Mouse (Mus musculus) heart, embryonic 15.5 days (tissue): ENCODE data around the gene Twnk. TPM values are rescaled to one million over a fixed set of nuclear protein-coding genes. Genes with fewer than 3 reads are reported as not detected.

Experiments used
- ATAC-seq: fragments of 200-750 bp; cut with Nextera tagmentation; replicated peaks from 2 replicates; pipeline ENCODE4 v1.8.0; 2017; ENCODE audit warnings: low read depth, moderate TSS enrichment; ENCODE audit not compliant: insufficient number of reproducible peaks, insufficient read depth, low FRiP score
- H3K27ac ChIP-seq: fragments of 300-500 bp; sonication (generic); 2 replicates; pipeline ENCODE4 v1.5.1; 2015; ENCODE audit warnings: mild to moderate bottlenecking, inconsistent platforms
- H3K27me3 ChIP-seq: fragments of 300-500 bp; sonication (generic); 2 replicates; pipeline ENCODE4 v1.6.1; 2015; ENCODE audit warnings: inconsistent platforms
- H3K36me3 ChIP-seq: fragments of 300-500 bp; sonication (generic); 2 replicates; pipeline ENCODE4 v1.6.1; 2015; ENCODE audit warnings: mild to moderate bottlenecking, inconsistent platforms
- H3K4me1 ChIP-seq: fragments of 300-500 bp; sonication (generic); replicated peaks from 2 replicates; pipeline ENCODE4 v1.6.1; 2015; ENCODE audit warnings: inconsistent platforms
- H3K4me2 ChIP-seq: fragments of 300-500 bp; sonication (generic); 2 replicates; pipeline ENCODE4 v1.6.1; 2015; ENCODE audit warnings: inconsistent platforms, mild to moderate bottlenecking, moderate library complexity
- H3K4me3 ChIP-seq: fragments of 300-500 bp; sonication (generic); 2 replicates; pipeline ENCODE4 v1.5.1; 2015; ENCODE audit warnings: mild to moderate bottlenecking, inconsistent platforms
- H3K9ac ChIP-seq: fragments of 300-500 bp; sonication (generic); 2 replicates; pipeline ENCODE4 v1.6.1; 2015; ENCODE audit warnings: mild to moderate bottlenecking, inconsistent platforms
- H3K9me3 ChIP-seq: fragments of 300-500 bp; sonication (generic); replicated peaks from 2 replicates; pipeline ENCODE4 v1.6.1; 2016; ENCODE audit warnings: inconsistent platforms
- WGBS: fragments of 180-500 bp; shearing (Covaris S2); methylation state at CpG from one replicate; pipeline ENCODE4 v1.1.7; 2015; ENCODE audit warnings: mixed read lengths; 5-methylcytosine and 5-hydroxymethylcytosine counted together
- polyA plus RNA-seq: library from polyadenylated mRNA; unstranded; fragments of >200 nt; fragmentation: Nextera tagmentation; extraction: Ambion mirVana; gene quantifications from 2 replicates; pipeline ENCODE4 v1.2.1, GENCODE M21; 2015

The Twnk gene
- polyA plus RNA-seq, 1 experiment from 2014 or later: 19.4 TPM

DNA sequence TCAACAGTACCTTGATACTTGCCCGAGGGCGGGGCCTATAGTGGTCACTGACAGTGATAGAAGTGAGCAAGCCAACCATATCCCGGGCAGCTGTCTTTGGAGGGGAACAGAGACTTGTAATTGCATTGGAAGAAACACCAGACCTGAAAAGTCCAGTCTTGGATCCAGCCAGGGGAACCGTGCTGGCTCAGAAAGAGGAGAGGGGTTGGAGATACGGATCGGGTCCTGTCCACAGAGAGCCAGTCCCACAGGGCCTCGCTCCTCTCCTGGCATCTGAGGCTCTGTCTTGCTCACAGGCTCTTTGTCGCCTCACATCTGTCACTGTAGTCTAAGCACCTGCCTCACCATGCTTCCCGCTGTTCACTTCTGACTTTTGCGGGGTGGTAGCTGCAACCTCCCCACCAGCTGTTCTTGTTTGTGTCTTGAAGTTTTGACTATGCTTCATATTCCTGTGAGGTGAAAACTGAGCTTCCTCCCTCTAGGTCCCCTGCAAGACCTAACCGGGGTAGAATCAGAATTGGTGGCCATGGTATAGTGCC is 39.0 kb downstream of the Twnk start:
- H3K27me3 ChIP-seq: peaks cover 65% of the 10 kb centered on the region
- no peak for ATAC-seq
- WGBS: 68% methylated on average over 11 of the region's 11 CpGs
- no peak overlapping the region for H3K4me3 ChIP-seq
- H3K4me1 ChIP-seq: peaks cover 25% of the 10 kb centered on the region
- H3K9me3 ChIP-seq: no peaks in the 10 kb centered on the region
- no peak overlapping the region for H3K9ac ChIP-seq
- no peak overlapping the region for H3K27ac ChIP-seq
- no peak overlapping the region for H3K4me2 ChIP-seq
- H3K36me3 ChIP-seq: no peaks in the 10 kb centered on the region

DNA sequence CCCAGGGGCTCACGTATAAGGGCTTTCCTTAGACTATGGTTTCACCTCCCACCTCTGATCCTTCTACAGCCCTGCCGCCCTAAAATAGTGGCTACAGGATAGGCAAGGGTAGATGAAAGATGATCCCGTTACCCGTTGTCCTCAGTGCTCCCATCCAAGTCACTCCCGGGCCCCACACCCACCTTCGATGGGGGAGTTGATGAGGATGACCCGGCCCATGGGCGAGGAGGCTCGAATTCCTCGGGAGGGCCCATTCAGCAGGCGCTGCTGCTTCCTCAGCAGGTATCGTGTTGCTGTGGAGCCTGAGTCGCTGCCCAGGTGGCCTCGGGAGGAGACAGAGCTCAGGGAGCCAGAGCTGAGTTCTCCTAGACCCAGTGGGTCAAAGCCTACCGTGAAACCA is 39.8 kb downstream of the Twnk start:
- Histone ChIP-seq H3K36me3 (no peaks in the 10 kb centered on the region), H3K27ac (no peak overlapping the region), H3K4me3 (no peak overlapping the region), H3K9ac (no peak overlapping the region), H3K4me2 (no peak overlapping the region), H3K9me3 (no peaks in the 10 kb centered on the region), H3K27me3 (peaks cover 57% of the 10 kb centered on the region), H3K4me1 (peaks cover 26% of the 10 kb centered on the region)
- no peak for ATAC-seq
- WGBS: 35% methylated on average over 15 of the region's 15 CpGs

DNA sequence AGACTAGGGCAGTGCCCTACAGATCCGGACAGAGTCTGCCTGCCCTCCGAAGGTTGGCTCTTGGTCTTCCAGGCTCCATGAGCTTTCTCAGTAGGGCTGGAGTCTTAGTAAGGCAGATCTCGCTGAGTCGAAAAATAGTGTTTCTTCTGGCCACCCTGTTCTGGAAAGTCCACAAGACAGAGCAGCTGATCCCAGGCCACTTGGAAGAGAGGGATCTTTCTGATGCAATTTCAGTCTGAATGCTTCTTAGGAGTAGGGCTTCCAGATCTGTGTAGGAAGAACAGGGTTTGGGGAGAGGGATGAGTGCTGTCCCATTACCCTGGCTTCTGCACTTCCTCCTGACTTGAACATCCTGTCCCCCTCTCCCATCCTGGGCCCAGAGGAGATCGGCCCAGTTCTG is 40.2 kb downstream of the Twnk start, which contains the start of gene Pdzd7:
TSS of gene Pdzd7 (minus strand) at position 67 of the 400 bp plus-strand sequence.
- H3K4me2 ChIP-seq: peak within 1 kb of the TSS; percentile 90
- WGBS: 78% methylated on average over 5 of the region's 5 CpGs
- no peak within 1 kb of the TSS for H3K27ac ChIP-seq
- H3K9ac ChIP-seq: peak within 1 kb of the TSS; percentile 69
- H3K4me3 ChIP-seq: peak within 1 kb of the TSS; percentile 63
- H3K27me3 ChIP-seq: peaks cover 53% of the 10 kb centered on the region
- H3K4me1 ChIP-seq: peaks cover 26% of the 10 kb centered on the region
- H3K36me3 ChIP-seq: no peaks in the 10 kb centered on the region
- no peaks in the 10 kb centered on the region for H3K9me3 ChIP-seq
- ATAC-seq: no peak

DNA sequence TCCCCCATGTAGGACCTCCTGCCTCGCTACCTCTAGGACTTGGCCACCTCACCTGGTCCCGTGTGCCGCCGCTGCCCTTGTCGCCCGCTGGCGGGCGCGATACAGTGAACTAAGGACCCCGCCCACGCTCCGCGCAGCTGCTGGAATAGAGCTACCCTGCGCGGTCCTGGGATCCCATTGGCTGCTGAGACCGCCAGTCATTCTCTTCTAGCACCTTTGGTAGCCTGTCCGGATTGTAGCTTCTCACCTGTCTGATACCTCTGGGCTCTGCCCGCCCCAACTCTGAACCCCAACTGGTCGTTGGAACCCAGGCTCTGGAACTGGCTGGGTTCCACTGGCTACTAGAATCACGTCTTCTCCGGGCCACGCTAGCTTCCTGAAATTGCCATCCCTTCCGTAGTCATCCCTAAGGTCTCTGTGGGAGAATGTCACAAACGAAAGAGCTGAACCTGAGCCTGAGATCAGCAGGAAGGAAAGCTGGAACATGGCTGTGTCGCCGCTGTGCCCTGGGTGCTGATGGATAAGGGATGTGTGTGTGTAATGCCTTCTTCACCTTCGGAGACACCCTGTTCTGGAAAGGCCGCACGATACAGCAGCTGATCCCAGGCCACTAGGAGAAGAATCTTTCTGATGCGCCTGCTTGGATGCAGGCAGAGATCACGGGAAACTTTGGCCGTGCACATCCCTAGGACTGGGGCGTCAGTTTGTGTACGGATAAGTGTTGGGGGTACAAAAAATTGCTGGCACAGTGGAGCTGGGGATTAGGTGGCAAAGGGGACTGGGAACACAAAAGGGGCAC is 41.3 kb downstream of the Twnk start:
- Histone ChIP-seq H3K27me3 (peaks cover 44% of the 10 kb centered on the region), H3K9ac (peak overlapping the region; percentile 69), H3K4me3 (peak overlapping the region; percentile 63), H3K9me3 (no peaks in the 10 kb centered on the region), H3K27ac (peak overlapping the region; percentile 93), H3K4me2 (peak overlapping the region; percentile 90), H3K36me3 (no peaks in the 10 kb centered on the region), H3K4me1 (peaks cover 26% of the 10 kb centered on the region)
- ATAC-seq: peak; percentile 33; the same call in 1 of the 2 replicates
- WGBS: 2% methylated on average over 34 of the region's 34 CpGs

DNA sequence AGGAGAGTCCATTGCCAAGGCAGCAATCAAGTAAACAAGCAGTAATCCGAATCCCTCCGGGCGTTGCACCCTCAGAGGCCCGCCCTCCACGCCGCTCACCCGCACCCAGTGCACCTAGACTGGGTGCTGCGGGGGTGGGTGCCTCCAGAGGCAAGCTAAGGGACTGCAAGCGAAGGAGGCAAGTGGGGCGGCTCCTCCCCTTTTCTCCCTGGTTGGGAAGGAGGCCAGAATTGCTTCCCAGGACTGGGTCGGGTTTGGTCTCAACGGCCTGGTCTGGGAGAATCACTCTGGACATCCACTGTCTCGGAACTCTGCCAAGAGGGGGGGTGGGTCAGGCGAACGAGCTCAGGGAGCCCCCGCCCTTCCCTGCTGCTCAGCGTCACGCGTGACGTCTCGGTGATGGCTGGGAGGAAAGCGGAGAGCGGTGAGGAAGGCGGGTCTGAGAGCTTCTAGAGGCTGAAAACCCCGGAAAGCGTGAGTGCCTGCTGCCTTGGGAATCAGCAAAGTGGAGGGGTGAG is 42.0 kb downstream of the Twnk start, which contains the start of gene Sfxn3:
TSS of gene Sfxn3 (plus strand) at position 87 of the 518 bp plus-strand sequence.
- Histone ChIP-seq H3K9me3 (no peaks in the 10 kb centered on the region), H3K4me1 (peaks cover 26% of the 10 kb centered on the region), H3K4me2 (peak within 1 kb of the TSS; percentile 90), H3K9ac (peak within 1 kb of the TSS; percentile 69), H3K27me3 (peaks cover 36% of the 10 kb centered on the region), H3K4me3 (peak within 1 kb of the TSS; percentile 63), H3K27ac (peak within 1 kb of the TSS; percentile 93), H3K36me3 (peaks cover 1% of the 10 kb centered on the region; the same call in 1 of the 2 replicates)
- peak; percentile 75 for ATAC-seq
- WGBS: under 1% methylated on average over 26 of the region's 26 CpGs

DNA sequence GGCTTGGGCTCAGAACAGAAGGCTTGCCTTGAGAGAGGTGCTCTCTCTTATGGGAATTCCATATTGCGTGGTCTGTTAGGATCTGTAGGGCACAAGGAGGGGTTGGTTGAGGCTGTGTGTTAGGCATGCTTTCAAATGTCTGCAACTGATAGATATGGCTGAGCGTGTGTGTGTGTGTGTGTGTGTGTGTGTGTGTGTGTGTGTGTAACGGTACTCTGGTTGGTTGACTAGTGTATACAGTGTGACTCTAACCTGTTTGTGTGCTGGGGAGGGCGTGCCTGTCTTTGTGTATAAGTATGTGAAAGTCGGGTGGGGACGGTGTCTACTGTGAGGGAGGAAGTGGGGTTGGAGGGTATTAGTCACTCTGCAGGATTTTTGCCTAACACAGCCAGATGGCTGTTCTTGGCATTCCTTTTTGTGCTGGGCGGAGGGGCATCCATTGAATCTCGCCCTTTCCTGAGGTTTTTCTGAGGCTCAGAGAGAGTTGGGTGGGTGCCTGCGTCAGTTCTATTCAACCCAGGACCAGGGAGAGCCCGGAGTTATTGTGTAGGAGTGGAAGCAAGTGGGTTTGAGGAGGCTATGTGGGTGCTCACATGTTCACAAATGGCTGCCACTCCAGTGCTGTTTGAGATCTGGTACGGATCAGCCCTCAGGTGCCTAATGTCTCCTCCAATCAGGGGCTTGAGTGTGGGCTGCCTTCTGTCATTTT is 42.6 kb downstream of the Twnk start:
- WGBS: 26% methylated on average over 11 of the region's 11 CpGs
- Histone ChIP-seq H3K9me3 (no peaks in the 10 kb centered on the region), H3K4me1 (peaks cover 26% of the 10 kb centered on the region), H3K9ac (peak overlapping the region; percentile 69), H3K27ac (peak overlapping the region; percentile 93), H3K27me3 (peaks cover 32% of the 10 kb centered on the region), H3K36me3 (peaks cover 4% of the 10 kb centered on the region; the same call in 1 of the 2 replicates), H3K4me3 (peak overlapping the region; percentile 63), H3K4me2 (peak overlapping the region; percentile 90)
- ATAC-seq: peak; percentile 58

DNA sequence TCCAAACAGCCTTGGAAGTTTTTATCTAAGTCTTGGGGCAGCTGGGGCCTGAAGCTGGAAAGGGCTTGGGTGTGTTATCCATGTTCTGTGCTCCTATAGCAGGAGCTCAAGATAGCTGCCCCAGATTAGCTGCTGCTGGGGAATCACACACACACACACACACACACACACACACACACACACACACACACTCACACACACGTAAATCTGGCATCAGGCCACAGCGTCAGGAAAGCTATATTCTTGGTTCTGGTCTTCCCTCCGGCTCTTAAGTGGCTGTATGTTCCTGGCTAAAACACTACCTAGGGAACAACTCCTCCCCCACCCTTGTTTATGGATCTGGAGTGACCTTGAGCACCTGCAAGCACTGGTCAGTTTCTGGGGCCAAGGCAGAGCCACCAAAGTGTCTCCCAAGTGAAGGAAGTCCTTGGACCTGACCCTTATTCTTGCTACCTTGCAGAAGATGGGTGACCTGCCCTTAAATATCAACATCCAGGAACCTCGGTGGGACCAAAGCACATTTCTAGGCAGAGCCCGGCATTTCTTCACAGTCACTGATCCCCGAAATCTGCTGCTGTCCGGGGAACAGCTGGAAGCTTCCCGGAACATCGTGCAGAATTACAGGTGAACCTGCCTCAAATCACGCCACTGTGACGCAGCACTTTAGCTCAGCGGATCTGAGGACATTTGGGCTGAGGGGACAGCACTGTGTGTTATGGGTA is 43.3 kb downstream of the Twnk start:
- Histone ChIP-seq H3K4me2 (peak overlapping the region; percentile 90), H3K4me3 (peak overlapping the region; percentile 63), H3K4me1 (peaks cover 26% of the 10 kb centered on the region), H3K27me3 (peaks cover 24% of the 10 kb centered on the region), H3K27ac (peak overlapping the region; percentile 93), H3K9ac (peak overlapping the region; percentile 69), H3K9me3 (no peaks in the 10 kb centered on the region), H3K36me3 (peaks cover 8% of the 10 kb centered on the region; the same call in 1 of the 2 replicates)
- ATAC-seq: no peak
- WGBS: 78% methylated on average over 12 of the region's 12 CpGs

DNA sequence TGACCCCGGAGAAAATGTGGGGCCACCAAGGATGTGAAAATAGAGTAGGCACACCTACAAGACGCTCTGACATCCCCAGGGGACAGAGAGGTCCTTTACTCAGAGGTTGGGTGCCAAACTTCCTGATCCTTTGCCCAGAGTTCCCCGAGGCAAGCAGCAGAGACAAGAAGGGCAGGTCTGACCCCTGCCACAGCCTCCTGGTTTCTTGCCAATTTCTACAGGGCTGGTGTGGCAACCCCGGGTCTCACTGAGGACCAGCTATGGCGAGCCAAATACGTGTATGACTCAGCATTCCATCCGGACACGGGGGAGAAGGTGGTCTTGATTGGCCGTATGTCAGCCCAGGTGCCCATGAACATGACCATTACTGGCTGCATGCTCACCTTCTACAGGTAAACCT is 44.1 kb downstream of the Twnk start:
- no peak overlapping the region for H3K4me2 ChIP-seq
- ATAC-seq: no peak
- H3K27me3 ChIP-seq: peaks cover 17% of the 10 kb centered on the region
- WGBS: 74% methylated on average over 9 of the region's 9 CpGs
- H3K36me3 ChIP-seq: peaks cover 8% of the 10 kb centered on the region; the same call in 1 of the 2 replicates
- peaks cover 26% of the 10 kb centered on the region for H3K4me1 ChIP-seq
- H3K9me3 ChIP-seq: no peaks in the 10 kb centered on the region
- no peak overlapping the region for H3K27ac ChIP-seq
- no peak overlapping the region for H3K4me3 ChIP-seq
- no peak overlapping the region for H3K9ac ChIP-seq

DNA sequence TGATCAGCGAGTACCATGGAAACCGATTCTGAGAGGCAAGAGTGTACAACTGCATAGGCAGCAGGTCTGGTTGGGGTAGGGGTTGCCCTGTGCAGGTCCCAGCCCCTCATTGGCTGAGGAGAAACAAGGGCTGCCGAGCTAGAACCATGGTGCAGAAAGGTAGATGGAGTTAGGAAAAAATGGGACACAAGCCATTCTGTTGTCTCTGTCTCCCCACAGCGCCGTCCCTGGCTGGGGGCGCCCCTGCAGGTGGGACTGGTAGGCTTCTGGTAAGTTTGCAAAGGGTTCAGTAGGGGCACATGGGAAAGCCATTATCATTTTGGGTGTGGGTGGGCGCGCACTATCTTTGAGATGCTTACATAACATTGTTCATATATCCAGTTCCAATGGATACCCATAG is 48.0 kb downstream of the Twnk start:
- no peak overlapping the region for H3K4me2 ChIP-seq
- H3K9me3 ChIP-seq: no peaks in the 10 kb centered on the region
- H3K27ac ChIP-seq: no peak overlapping the region
- H3K4me3 ChIP-seq: no peak overlapping the region
- peaks cover 13% of the 10 kb centered on the region; the same call in 1 of the 2 replicates for H3K36me3 ChIP-seq
- WGBS: 89% methylated on average over 8 of the region's 8 CpGs
- H3K27me3 ChIP-seq: no peaks in the 10 kb centered on the region
- H3K9ac ChIP-seq: no peak overlapping the region
- peaks cover 24% of the 10 kb centered on the region for H3K4me1 ChIP-seq
- ATAC-seq: no peak

DNA sequence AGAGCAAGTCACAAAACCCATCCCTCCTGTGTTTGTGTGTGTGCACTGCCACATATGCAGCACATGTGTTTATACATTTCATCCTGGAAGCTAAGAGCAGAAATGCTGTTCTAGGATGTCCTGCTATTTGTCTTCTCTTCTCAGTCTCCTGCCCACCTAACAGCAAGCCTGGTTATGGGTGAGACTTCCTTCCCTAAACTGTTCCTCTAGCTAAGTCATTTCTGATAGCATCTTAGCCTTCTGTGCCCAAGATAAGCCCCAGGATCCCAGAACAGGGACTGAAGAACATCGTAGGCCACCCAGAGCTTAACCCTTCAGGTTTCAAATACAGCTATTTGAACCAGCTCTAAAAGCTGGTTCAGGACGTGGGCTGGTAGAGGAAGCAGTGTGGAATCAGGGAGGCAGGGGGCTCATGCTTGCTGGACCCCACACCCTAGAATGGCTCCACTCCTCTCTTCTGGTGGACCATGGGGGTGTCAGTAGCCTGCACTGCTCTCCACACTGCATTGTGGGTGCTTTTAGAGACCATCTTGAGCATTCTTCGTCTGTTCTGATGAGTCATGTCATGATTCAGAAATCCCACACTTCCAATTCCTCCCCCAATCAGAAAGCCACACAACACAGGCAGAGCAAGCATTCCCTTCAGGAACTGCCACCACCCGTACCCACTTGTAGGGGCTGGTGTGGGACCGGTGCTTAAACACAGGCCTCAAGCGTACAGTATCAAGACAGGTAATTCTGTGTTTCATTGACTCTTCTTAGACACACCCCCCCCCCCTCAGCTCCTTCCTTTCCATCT is 49.6 kb downstream of the Twnk start:
- no peaks in the 10 kb centered on the region for H3K9me3 ChIP-seq
- no peak overlapping the region for H3K4me3 ChIP-seq
- peaks cover 25% of the 10 kb centered on the region for H3K4me1 ChIP-seq
- H3K9ac ChIP-seq: no peak overlapping the region
- no peaks in the 10 kb centered on the region for H3K27me3 ChIP-seq
- no peak for ATAC-seq
- no peak overlapping the region for H3K4me2 ChIP-seq
- 77% methylated on average over 6 of the region's 6 CpGs for WGBS
- H3K27ac ChIP-seq: no peak overlapping the region
- H3K36me3 ChIP-seq: peaks cover 13% of the 10 kb centered on the region; the same call in 1 of the 2 replicates
